Mouse (Mus musculus): ENCODE measurements around the gene Cryba4.

Cryba4 gene

DNA sequence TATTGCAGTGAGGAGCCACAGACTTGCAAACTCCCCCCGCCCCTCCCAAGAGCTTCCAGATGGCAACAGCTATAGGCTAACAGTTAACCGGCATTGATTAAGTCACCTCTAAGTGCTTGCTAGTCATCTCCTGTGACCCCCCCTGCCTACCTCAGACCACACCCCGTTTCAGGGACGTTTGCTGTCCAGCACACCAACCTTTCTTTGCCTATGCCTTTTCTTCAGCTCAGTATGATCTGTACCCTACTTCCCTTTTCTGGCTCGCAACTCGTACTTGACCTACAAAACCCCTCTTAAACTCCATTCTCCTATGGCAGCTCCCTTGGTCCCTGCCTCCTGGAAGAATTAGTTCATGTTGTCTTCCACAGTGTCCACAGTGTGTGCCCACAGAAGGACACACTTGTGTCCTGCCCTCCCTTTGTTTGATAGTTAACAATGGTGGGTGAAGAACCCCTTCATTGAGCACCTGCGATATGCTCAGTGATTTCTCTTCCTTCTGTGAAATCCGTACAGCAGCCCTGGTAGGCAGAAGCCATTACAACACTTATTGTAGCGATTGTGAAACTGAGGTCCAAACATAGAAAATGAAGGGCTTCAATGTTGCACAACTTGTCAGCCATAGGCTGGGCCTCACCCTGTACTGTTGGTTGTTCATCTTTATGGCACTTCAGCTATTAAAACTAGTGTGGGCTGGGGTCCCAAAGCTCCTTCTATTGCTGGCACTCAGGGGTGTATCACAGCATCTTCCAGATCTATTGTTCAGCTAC, 13.9 kb upstream of the Cryba4 start:
- DNase-seq (ENCODE audit: low read depth, low spot score) = no peak

DNA sequence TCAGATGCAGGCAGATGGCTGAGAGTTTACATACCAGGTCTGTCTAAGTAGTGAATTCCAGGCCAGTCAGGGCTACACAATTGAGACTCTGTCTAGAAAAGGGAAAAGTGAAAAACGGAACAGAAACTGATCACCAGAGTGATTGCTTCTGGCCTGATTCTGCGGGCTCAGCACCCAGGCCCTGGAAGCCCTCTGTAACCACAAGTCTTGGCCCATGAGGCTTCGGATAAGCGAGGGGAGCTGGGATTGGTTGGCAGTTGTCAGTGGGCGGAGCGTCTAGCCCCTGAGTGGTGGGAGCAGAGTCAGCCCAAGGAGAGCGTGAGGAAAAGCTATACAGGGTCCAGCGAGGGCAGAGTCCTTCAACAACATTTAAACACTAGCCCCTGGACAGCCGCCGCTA, 13.2 kb upstream of the Cryba4 start:
- no peak for DNase-seq (ENCODE audit: low read depth, low spot score)

DNA sequence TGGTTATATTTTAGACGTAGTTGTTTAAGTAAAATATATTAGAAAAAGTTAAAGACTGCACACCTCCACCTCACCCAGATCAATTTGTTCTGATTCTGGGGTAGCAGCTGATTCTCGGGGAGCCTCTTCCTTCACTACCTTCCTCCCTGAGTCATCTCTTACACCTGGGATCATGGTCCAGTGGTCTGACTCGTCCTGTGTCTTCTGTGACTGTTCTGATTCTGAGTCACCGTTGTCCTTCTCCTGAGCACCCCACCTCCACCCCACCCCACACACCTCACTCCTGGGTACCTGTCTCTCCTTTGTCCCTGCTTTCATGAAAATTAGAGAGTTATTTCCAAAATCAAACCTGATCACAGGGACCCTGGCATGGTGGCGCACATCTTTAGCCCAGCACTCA, 12.8 kb upstream of the Cryba4 start:
- no peak for DNase-seq (ENCODE audit: low read depth, low spot score)

DNA sequence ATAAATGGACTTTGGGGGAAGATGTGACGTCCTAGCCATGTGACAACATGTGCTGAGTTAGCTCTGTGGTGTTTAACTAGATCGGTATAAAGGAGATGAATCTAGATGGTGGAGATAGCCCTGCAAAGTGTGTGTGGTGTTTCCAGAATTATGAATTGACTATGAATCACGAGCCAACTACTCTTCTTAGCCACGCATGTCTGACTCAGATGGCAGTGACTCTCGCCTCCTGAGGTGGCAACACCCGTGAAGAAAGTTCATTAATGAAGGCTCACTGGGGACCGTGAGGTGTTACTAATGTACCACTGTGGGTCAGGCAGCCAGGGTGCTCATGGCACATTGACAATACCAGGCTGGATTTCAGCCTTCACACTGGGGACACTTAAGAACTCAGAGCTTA, 11.8 kb upstream of the Cryba4 start:
- no peak for DNase-seq (ENCODE audit: low read depth, low spot score)

DNA sequence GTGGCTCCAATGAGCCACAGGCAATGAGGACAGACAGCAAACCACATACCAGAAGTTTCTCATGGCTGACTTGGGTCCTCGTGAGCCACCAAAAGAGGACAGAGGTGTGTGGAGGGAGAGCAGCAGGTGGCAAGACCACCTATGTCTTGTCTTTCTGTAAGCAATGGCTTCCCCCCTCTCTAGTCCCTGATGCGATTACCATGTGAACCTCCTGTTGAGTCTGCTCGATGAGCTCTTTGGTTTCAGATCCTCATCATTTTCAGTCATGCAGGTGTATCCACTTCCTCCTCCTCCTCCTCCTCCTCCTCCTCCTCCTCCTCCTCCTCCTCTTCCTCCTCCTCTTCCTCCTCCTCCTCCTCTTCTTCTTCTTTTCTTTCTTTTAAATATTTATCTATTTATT, 8.5 kb upstream of the Cryba4 start:
- DNase-seq (ENCODE audit: low read depth, low spot score) = no peak

DNA sequence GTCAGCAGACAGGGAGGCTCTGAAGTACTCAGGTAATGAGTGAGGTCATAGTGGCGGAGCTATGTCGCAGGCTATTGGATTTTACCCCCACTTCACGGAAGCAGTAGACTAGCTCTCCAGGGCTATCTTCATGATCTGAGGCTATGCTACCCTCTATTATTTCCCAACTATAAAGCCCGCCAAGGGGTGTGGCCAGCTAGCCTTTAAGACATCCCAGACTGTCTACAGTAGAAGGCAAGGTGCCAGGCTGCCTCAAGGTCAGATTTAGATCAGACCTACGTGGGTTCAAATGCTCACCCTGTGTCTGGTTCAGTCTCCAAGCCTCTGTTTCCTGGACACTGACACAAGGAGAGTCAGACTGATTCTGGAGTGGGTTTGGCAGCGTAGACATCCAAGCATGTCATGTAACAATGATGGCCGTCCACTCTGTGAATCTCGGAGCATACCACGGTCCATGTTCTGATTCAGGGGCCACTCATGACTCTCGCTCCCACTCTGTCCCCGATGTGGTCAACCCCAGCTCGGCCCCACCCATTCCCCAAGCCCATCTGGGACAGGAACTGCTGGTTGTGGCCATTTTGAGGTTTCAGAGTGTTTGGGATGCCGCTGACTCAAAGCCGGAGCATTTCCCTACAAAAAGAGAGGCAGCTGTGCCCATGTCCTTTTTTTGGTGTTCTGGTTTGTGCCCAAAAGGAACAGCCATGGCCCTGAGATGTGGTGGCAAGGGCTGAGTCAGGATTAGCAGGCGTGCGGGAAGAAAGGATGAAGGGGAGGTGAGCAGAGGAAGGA, 7.7 kb upstream of the Cryba4 start:
- no peak for DNase-seq (ENCODE audit: low read depth, low spot score)

DNA sequence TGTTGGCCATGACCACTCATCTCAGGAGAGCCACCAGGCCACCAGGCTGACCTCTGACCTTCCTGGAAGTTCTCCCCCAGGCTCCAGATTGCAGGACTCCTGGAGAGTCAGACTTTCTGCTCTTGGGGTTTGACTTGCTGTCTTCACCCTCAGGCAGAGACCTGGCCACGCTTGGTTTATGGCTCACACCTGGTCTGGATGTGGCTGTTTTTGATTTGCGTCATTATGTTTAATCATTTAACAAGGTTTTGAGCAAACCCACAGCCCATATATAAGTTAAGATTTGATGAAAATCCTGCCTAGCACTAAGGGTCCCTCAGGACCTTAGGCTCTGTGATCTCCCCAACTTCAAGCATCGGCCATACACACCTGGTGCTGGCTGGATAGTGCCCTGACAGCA, 5.6 kb upstream of the Cryba4 start:
- no peak for DNase-seq (ENCODE audit: low read depth, low spot score)

GRCm38 (mm10) chr5:112256457-112256856, 4.1 kb upstream of the Cryba4 start:
- no peak for DNase-seq (ENCODE audit: low read depth, low spot score)

- no peak for DNase-seq (ENCODE audit: low read depth, low spot score)
Observed at GRCm38 (mm10) chr5:112255426-112255825, 3.1 kb upstream of the Cryba4 start, which contains the start of gene Crybb1. Gene Crybb1 (plus strand): TSS chr5:112255815.

DNA sequence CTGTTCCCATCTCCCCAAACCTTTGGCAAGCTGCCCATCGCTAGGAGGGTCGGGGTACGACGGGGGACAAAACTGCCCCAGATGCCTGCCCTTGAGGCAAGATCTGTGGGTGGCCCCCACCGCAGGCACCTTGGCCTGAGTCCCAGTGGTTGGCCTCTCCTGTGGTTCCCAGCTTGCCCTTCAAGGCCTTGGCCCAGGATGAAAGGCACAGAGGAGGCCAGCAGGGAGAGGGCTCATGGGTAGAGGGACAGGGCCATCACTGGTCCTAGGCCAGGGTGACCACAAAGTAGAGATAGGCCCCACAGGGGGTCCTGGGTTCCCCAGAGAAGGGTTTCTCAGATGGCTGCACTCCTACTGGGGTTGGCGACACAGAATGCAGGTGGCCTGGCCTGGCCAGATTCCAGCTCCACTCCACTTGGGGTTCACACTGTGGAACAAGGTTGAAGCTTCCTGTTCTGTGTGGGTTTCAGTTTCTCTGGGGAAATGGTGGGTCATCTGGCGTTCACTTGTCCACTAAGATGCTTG, 2.0 kb upstream of the Cryba4 start:
- DNase-seq (ENCODE audit: low read depth, low spot score) = no peak

DNA sequence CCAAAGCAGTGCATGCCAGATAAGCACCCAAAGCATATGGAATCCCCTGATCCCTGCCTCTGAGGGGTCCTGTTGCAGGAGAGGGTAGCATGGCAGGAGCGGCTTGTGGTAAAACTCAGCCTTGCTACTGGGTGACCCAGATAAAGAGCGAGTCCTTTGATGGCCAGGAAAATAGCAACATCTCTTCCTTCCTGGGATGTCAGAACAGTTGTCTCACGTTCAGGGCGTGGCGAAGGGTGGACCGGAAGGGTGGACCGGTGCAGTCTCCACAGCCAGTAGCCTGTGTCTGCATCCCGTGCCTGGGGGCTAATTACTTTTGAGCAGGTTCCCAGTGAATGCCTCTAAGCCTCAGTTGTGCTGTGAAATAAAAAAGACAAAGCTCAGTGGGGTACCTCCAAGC, 851 bp upstream of the Cryba4 start:
- DNase-seq (ENCODE audit: low read depth, low spot score) = no peak

DNA sequence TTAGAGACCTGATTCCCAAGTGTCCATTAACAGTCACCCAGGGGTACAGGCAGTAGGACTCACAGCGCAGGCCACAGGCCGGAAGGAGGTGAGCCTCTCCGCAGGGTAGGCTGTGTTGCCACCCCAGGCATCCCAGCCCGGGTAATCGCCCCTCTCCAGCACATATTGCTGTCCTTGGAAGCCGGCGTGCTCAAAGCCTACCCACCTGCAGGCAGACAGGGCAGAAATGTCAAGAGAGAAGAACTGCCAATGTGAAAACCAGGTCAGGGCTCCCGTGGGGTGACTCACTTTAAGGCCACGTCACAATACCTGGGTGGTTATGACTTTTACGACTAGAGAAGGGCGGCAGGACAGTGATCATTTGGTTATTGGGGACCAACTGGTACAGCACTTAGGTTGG, 3.2 kb downstream of the Cryba4 start:
- DNase-seq (ENCODE audit: low read depth, low spot score) = no peak

DNA sequence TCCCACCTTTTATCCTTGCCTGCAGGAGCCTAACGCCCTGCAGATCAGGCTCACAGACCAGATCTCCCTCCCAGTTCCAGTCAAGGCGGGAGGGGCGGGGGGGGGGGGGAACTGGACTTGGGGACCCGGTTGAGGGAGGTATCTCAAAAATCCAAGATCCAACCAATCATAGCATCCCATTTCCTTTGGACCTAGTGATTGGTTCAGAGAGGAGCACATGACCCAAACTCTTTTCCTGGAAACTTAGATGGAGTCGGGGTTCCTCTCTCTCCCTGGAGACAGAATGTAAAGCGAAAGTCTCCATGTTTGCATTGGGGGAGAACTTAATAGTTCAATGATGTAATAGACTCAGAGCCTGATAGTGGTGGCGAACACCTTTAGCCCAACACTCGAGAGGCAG, 4.9 kb downstream of the Cryba4 start:
- DNase-seq (ENCODE audit: low read depth, low spot score) = no peak

DNA sequence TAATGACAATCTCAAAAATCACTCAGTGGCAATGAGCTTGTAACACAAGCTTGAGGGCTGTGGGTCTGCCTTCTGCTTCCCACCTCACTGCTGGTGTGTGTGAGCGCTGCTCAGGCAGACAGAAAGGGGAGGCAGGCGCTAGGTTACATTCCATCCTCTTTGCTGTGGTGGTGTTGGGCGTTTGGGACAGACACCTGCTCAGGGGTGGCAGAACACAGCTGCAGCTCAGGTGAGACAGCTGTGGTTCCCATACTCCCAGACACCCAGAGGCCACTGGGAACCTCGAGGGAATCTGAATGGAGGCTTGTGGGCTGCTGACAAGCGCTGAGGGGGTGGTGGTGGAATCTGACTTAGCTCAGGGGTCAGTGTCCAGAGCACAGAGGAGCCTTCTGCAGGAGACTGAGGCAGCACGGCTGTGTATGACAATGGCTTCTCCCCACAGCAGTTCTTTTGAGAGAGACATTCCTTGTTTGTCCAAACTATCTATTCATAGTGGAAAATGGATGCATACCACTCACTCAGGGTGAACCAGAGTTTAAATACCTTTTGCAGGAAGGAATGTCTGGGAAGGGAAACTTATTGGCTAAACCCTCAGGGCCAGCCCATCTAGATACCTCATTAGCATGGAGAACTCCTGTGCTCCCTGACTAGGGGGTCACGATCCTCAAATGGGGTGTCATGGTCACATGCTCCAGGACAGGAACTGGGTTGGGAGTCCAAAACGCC, 7.3 kb downstream of the Cryba4 start:
- no peak for DNase-seq (ENCODE audit: low read depth, low spot score)

DNA sequence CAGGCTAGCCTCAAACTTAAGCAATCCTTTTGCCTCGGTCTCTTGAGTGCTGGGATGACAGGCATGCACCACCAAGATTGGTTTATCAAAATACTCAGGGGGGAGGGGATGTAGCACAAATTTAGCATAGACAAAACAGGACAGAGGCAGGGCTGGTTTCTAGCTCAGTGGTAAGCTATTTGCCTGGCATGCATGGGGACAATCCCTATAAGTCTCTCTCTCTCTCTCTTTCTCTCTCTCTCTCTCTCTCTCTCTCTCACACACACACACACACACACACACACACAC, 8.1 kb downstream of the Cryba4 start:
- no peak for DNase-seq (ENCODE audit: low read depth, low spot score)

GRCm38 (mm10) chr5:112243539-112244274, 8.6 kb downstream of the Cryba4 start:
- DNase-seq (ENCODE audit: low read depth, low spot score) = no peak

DNA sequence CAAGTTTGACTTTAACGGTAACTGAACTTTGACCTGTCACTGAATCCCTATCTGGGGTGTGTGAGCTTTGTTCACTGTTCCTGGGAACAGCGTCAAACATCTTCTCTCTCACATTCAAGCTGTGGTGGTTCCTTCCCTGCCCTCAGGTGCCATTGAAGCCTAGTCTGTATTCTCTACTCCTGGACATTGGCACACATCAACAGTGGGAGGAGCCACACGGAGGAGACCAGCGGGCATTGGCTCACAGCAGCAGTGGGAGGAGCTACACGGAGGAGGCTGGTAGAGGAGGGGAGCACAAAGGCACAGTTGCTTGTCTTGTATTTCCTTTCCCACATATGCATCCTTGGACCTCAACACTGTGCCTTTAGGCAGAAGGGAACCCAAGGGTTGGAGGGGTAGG, 9.3 kb downstream of the Cryba4 start:
- DNase-seq (ENCODE audit: low read depth, low spot score) = no peak

- DNase-seq (ENCODE audit: low read depth, low spot score) = no peak
Observed at GRCm38 (mm10) chr5:112242361-112242778, 9.9 kb downstream of the Cryba4 start.

DNA sequence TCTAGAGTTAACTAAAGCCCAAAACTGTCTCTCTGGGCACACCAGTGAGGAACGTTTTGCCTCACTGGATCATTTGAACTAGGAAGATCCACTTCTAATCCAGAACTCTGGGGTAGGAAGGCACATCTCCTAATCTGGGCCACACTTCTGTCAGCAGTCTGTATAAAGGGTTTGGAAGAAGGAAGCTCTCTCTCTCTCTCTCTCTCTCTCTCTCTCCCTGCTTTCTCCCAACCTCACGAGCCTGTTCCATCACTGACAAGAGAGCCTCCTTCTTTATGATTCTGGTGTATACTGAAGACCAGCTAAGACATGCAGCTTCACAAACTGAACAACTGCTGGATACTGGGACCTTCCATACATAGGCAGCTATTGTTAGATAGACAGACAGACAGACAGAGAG, 10.5 kb downstream of the Cryba4 start:
- no peak for DNase-seq (ENCODE audit: low read depth, low spot score)

DNA sequence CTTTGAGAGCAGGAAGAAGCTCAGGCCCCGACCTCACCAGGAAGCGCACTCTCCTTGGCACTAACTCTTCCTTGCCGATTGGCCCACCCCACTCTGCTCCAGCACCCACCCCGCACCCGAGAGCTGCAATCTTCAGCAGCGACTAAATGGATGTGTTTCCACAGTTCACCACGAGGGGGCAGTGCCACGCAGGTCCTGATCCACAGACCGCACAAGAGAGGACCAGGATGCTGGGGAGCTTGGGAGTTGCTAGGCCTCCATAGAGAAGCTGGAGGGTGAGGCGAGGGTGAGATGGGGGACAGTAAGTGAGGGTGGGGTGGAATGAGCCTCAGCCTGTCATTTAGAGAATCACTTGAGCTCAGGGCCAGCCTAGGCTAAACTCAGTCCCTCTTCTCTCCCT, 11.6 kb downstream of the Cryba4 start:
- DNase-seq (ENCODE audit: low read depth, low spot score) = peak; percentile 50

GRCm38 (mm10) chr5:112238781-112239482, 13.4 kb downstream of the Cryba4 start:
- no peak for DNase-seq (ENCODE audit: low read depth, low spot score)
